Comparison of ENCODE assay signal across 21 mouse cellular contexts in the genomic region with DNA sequence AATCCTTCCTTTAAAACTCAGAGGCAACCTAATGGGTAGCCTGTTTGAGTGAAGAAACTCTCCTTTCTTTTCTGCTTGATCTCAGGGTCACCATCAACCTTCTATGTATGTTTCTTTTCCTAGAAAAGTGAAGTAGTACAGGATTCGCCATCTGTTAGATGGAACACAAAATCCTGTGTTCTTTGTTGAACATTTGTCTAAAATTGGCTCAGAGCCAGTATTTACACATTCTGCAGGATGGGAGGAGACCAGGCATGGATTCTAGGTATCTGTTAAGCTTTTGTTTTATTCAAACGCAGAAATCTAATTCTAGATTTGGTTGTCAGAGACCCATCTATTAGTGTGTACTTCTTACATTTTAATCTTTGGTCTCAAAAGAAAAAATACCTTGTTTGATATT.
A peak's percentile ranks its signal among the peaks of the same experiment; 100 is the strongest.
DNase-seq lines count a peak whose midpoint lies in the region; ATAC-seq and TF ChIP-seq lines count a peak whose summit lies in the region.
"Had no signal": no experiment of that assay in that cellular context is flagged by ENCODE, and none has a peak within 500 bp of the region (broad histone marks: within the 10 kb centered on the region; RNA-seq: fewer than 3 reads in every experiment).

No protein-coding gene starts in this region.

- no peaks in the 10 kb centered on the region for H3K79me2 ChIP-seq in heart, adult 2 months (replicated peaks; ENCODE audit: control insufficient read depth, insufficient read depth, low read length)

- no peaks in the 10 kb centered on the region for H3K27me3 ChIP-seq in forebrain, embryonic 12.5 days
- no peaks in the 10 kb centered on the region for H3K27me3 ChIP-seq in forebrain, embryonic 11.5 days (ENCODE audit: control insufficient read depth, insufficient read depth, low read length)
- H3K27me3 ChIP-seq in heart, embryonic 16.5 days (ENCODE audit: control insufficient read depth, insufficient read depth, low read length) = no peaks in the 10 kb centered on the region
- no peaks in the 10 kb centered on the region for H3K27me3 ChIP-seq in heart, adult 2 months (ENCODE audit: control insufficient read depth, insufficient read depth, low read length)
- no peaks in the 10 kb centered on the region for H3K27me3 ChIP-seq in midbrain, embryonic 11.5 days (ENCODE audit: control insufficient read depth, insufficient read depth, low read length)
- H3K27me3 ChIP-seq in midbrain, embryonic 10.5 days (ENCODE audit: low read depth, poor library complexity, severe bottlenecking) = no peaks in the 10 kb centered on the region
- no peaks in the 10 kb centered on the region for H3K27me3 ChIP-seq in embryonic facial prominence, embryonic 15.5 days
- H3K27me3 ChIP-seq: limb, embryonic 13.5 days; liver, embryonic 13.5 days; megakaryocyte, embryonic 14.5 days; neural tube, embryonic 12.5 days had no signal

- no peaks in the 10 kb centered on the region for H3K9me3 ChIP-seq in forebrain, embryonic 12.5 days
- no peaks in the 10 kb centered on the region for H3K9me3 ChIP-seq in forebrain, embryonic 11.5 days (ENCODE audit: control insufficient read depth, low read length)
- H3K9me3 ChIP-seq in heart, embryonic 16.5 days (replicated peaks; ENCODE audit: control insufficient read depth, low read length) = no peaks in the 10 kb centered on the region
- H3K9me3 ChIP-seq in midbrain, embryonic 11.5 days (ENCODE audit: control insufficient read depth, low read length) = no peaks in the 10 kb centered on the region
- no peaks in the 10 kb centered on the region for H3K9me3 ChIP-seq in midbrain, embryonic 10.5 days (replicated peaks)
- no peaks in the 10 kb centered on the region for H3K9me3 ChIP-seq in embryonic facial prominence, embryonic 15.5 days (replicated peaks)
- H3K9me3 ChIP-seq: limb, embryonic 13.5 days; liver, embryonic 13.5 days; neural tube, embryonic 12.5 days had no signal

- no peak for TF ChIP-seq EP300 in heart, adult 2 months (IDR thresholded peaks at IDR 0.05; ENCODE audit: insufficient read depth, low read depth, low read length)

- intact Hi-C loops in heart, adult 2 months (cut with DNase I) = no loop called here

- peaks cover 15% of the 10 kb centered on the region; the same call in 1 of the 2 replicates for H3K4me1 ChIP-seq in forebrain, embryonic 12.5 days
- no peaks in the 10 kb centered on the region for H3K4me1 ChIP-seq in forebrain, embryonic 11.5 days (replicated peaks; ENCODE audit: control insufficient read depth, insufficient read depth, low read length)
- H3K4me1 ChIP-seq in heart, embryonic 16.5 days (ENCODE audit: control insufficient read depth, insufficient read depth, low read length) = peaks cover 18% of the 10 kb centered on the region
- peaks cover 5% of the 10 kb centered on the region for H3K4me1 ChIP-seq in heart, adult 2 months (ENCODE audit: control insufficient read depth, insufficient read depth, low read length)
- no peaks in the 10 kb centered on the region; the same call in 1 of the 2 replicates for H3K4me1 ChIP-seq in midbrain, embryonic 11.5 days (ENCODE audit: control insufficient read depth, insufficient read depth, low read length)
- peaks cover 11% of the 10 kb centered on the region; the same call in 1 of the 2 replicates for H3K4me1 ChIP-seq in midbrain, embryonic 10.5 days
- H3K4me1 ChIP-seq in embryonic facial prominence, embryonic 15.5 days = 0 out of 2 replicates have a peak, but pooled peaks cover 5% of the 10 kb centered on the region
- H3K4me1 ChIP-seq: liver, embryonic 13.5 days; megakaryocyte, embryonic 14.5 days had no signal

- WGBS in forebrain, embryonic 12.5 days = 59% methylated on average over 2 of the region's 2 CpGs
- WGBS in forebrain, embryonic 11.5 days = 78% methylated on average over 2 of the region's 2 CpGs
- WGBS in heart, embryonic 16.5 days = 48% methylated on average over 2 of the region's 2 CpGs
- 42% methylated on average over 2 of the region's 2 CpGs for WGBS in heart, adult 2 months
- 64% methylated on average over 2 of the region's 2 CpGs for WGBS in midbrain, embryonic 11.5 days
- 82% methylated on average over 2 of the region's 2 CpGs for WGBS in midbrain, embryonic 10.5 days
- WGBS in embryonic facial prominence, embryonic 15.5 days = 52% methylated on average over 2 of the region's 2 CpGs

- DNase-seq in forebrain, embryonic 11.5 days (ENCODE audit: low spot score) = no peak
- no peak for DNase-seq in heart, adult 2 months
- no peak for DNase-seq in midbrain, embryonic 11.5 days (ENCODE audit: low spot score, missing footprints)
- DNase-seq in midbrain, embryonic 10.5 days (ENCODE audit: low spot score) = no peak
- DNase-seq in frontal cortex, adult 2 months (ENCODE audit: extremely low spot score in 1 of 2, low spot score in 1 of 2) = no peak
- DNase-seq: adrenal gland, postnatal 36 days; B cell, adult 2 months; cerebellum, adult 8-10 months; gastrocnemius, adult 2 months; kidney, adult 2 months; layer of hippocampus, postnatal 36 days; liver, embryonic 13.5 days; right cerebral cortex, postnatal 4 days; thymus, postnatal 36 days had no signal

- no peak overlapping the region for H3K27ac ChIP-seq in forebrain, embryonic 12.5 days
- H3K27ac ChIP-seq in forebrain, embryonic 11.5 days (ENCODE audit: low read depth, low read length) = no peak overlapping the region
- peak overlapping the region; percentile 31 for H3K27ac ChIP-seq in heart, embryonic 16.5 days (ENCODE audit: low read length)
- H3K27ac ChIP-seq in heart, adult 2 months = no peak overlapping the region
- no peak overlapping the region for H3K27ac ChIP-seq in midbrain, embryonic 11.5 days (ENCODE audit: low read depth, low read length)
- no peak overlapping the region for H3K27ac ChIP-seq in midbrain, embryonic 10.5 days (replicated peaks)
- H3K27ac ChIP-seq in embryonic facial prominence, embryonic 15.5 days (replicated peaks) = peak overlapping the region; percentile 39; the same call in 1 of the 2 replicates
- H3K27ac ChIP-seq: gastrocnemius, adult 2 months; layer of hippocampus, adult 2 months; limb, embryonic 13.5 days; liver, embryonic 13.5 days; neural tube, embryonic 12.5 days had no signal

- ATAC-seq in forebrain, embryonic 12.5 days (ENCODE audit: low FRiP score) = 0 out of 2 replicates have a peak, but pooled peaks have one; percentile 17
- no peak for ATAC-seq in forebrain, embryonic 11.5 days (replicated peaks; ENCODE audit: low FRiP score)
- ATAC-seq in heart, embryonic 16.5 days (replicated peaks; ENCODE audit: extremely low read depth, insufficient read depth, low FRiP score) = no peak
- ATAC-seq in midbrain, embryonic 11.5 days (ENCODE audit: low FRiP score) = peak; percentile 19; the same call in 1 of the 2 replicates
- no peak for ATAC-seq in embryonic facial prominence, embryonic 15.5 days (ENCODE audit: insufficient number of reproducible peaks, low FRiP score, low TSS enrichment, low read depth)

- no peak for TF ChIP-seq CTCF in heart, adult 2 months (IDR thresholded peaks at IDR 0.05)

- H3K9ac ChIP-seq in forebrain, embryonic 12.5 days = no peak overlapping the region
- H3K9ac ChIP-seq in forebrain, embryonic 11.5 days (ENCODE audit: low read length) = no peak overlapping the region
- no peak overlapping the region for H3K9ac ChIP-seq in heart, embryonic 16.5 days (ENCODE audit: low read length)
- no peak overlapping the region for H3K9ac ChIP-seq in heart, adult 2 months (ENCODE audit: low read depth, low read length)
- H3K9ac ChIP-seq in midbrain, embryonic 11.5 days (ENCODE audit: low read length) = no peak overlapping the region
- H3K9ac ChIP-seq in embryonic facial prominence, embryonic 15.5 days = no peak overlapping the region
- H3K9ac ChIP-seq: limb, embryonic 13.5 days; liver, embryonic 13.5 days; neural tube, embryonic 12.5 days had no signal

- no peak overlapping the region for H3K4me2 ChIP-seq in forebrain, embryonic 12.5 days
- H3K4me2 ChIP-seq in forebrain, embryonic 11.5 days (ENCODE audit: low read depth, low read length, severe bottlenecking) = no peak overlapping the region
- no peak overlapping the region for H3K4me2 ChIP-seq in heart, embryonic 16.5 days (ENCODE audit: low read depth, low read length)
- no peak overlapping the region for H3K4me2 ChIP-seq in midbrain, embryonic 11.5 days
- no peak overlapping the region for H3K4me2 ChIP-seq in embryonic facial prominence, embryonic 15.5 days (replicated peaks)
- H3K4me2 ChIP-seq: limb, embryonic 13.5 days; liver, embryonic 13.5 days; neural tube, embryonic 12.5 days had no signal

- H3K4me3 ChIP-seq in forebrain, embryonic 12.5 days (replicated peaks) = no peak overlapping the region
- H3K4me3 ChIP-seq in forebrain, embryonic 11.5 days (ENCODE audit: low read depth, low read length) = no peak overlapping the region
- no peak overlapping the region for H3K4me3 ChIP-seq in heart, embryonic 16.5 days (ENCODE audit: low read length)
- H3K4me3 ChIP-seq in heart, adult 2 months = no peak overlapping the region
- H3K4me3 ChIP-seq in midbrain, embryonic 11.5 days (ENCODE audit: low read depth, low read length) = no peak overlapping the region
- H3K4me3 ChIP-seq in midbrain, embryonic 10.5 days = no peak overlapping the region
- no peak overlapping the region for H3K4me3 ChIP-seq in embryonic facial prominence, embryonic 15.5 days (replicated peaks)
- H3K4me3 ChIP-seq: gastrocnemius, adult 2 months; layer of hippocampus, adult 2 months; limb, embryonic 13.5 days; liver, embryonic 13.5 days; megakaryocyte, embryonic 14.5 days; neural tube, embryonic 12.5 days had no signal

- no peak for TF ChIP-seq POLR2A in heart, adult 2 months (IDR thresholded peaks at IDR 0.05; ENCODE audit: insufficient read depth, low read depth, low read length)

- H3K36me3 ChIP-seq in forebrain, embryonic 12.5 days (replicated peaks) = no peaks in the 10 kb centered on the region
- H3K36me3 ChIP-seq in forebrain, embryonic 11.5 days (ENCODE audit: control insufficient read depth, insufficient read depth, low read length) = no peaks in the 10 kb centered on the region
- H3K36me3 ChIP-seq in heart, embryonic 16.5 days (ENCODE audit: control insufficient read depth, insufficient read depth) = no peaks in the 10 kb centered on the region
- H3K36me3 ChIP-seq in heart, adult 2 months (ENCODE audit: control insufficient read depth, insufficient read depth, low read length) = no peaks in the 10 kb centered on the region
- H3K36me3 ChIP-seq in midbrain, embryonic 11.5 days (ENCODE audit: control insufficient read depth, insufficient read depth, low read length) = no peaks in the 10 kb centered on the region
- H3K36me3 ChIP-seq in midbrain, embryonic 10.5 days = no peaks in the 10 kb centered on the region
- H3K36me3 ChIP-seq in embryonic facial prominence, embryonic 15.5 days = no peaks in the 10 kb centered on the region
- H3K36me3 ChIP-seq: liver, embryonic 13.5 days; neural tube, embryonic 12.5 days had no signal

Comparison
In these comparisons a context has a peak if more than half of its experiments do, and no peak if none do; other contexts are left out.
1. ATAC-seq: peak in forebrain, embryonic 12.5 days (single experiment) and midbrain, embryonic 11.5 days (single experiment); none in forebrain, embryonic 11.5 days (single experiment), heart, embryonic 16.5 days (single experiment) and embryonic facial prominence, embryonic 15.5 days (single experiment).
2. H3K27ac ChIP-seq: peak in heart, embryonic 16.5 days (single experiment) and embryonic facial prominence, embryonic 15.5 days (single experiment); none in forebrain, embryonic 12.5 days (single experiment), forebrain, embryonic 11.5 days (single experiment), heart, adult 2 months (single experiment), midbrain, embryonic 11.5 days (single experiment) and midbrain, embryonic 10.5 days (single experiment).